Mouse (Mus musculus) layer of hippocampus, adult 8-10 months (tissue): ENCODE results near the gene Alpk3. TPM values are rescaled to one million over a fixed set of nuclear protein-coding genes. Genes with fewer than 3 reads are reported as not detected.
A peak's percentile ranks its signal among the peaks of the same experiment; 100 is the strongest.
"Not testable (repeated sequence)": the region's sequence is repeated elsewhere in the genome, so short reads cannot be mapped to it uniquely, and the experiment has no call there.

Experiments used
- DNase-seq, 2 experiments: peaks; one replicate each; pipeline ENCODE4 v3.0.0; 2022; ENCODE audit warnings: low spot score in 2 of 2
- total RNA-seq, 4 experiments: library from RNA; stranded (reverse); gene quantifications; 2 replicates each; pipeline ENCODE4 v1.2.4; 2022

The Alpk3 gene
- total RNA-seq, 4 experiments from 2014 or later = 0.25 to 0.52 (median 0.36) TPM

- no peak for DNase-seq
Observed at GRCm38 (mm10) chr7:81131864-81132263, 74.5 kb downstream of the Alpk3 start.

GRCm38 (mm10) chr7:81132851-81133279, 75.5 kb downstream of the Alpk3 start:
- no peak for DNase-seq

GRCm38 (mm10) chr7:81133416-81133815, 76.0 kb downstream of the Alpk3 start:
- DNase-seq = no peak

GRCm38 (mm10) chr7:81133941-81134340, 76.5 kb downstream of the Alpk3 start:
- DNase-seq = no peak

- peak; percentile 56 to 68 for DNase-seq
Observed at GRCm38 (mm10) chr7:81134614-81135067, 77.2 kb downstream of the Alpk3 start.

GRCm38 (mm10) chr7:81137292-81137691, 79.9 kb downstream of the Alpk3 start:
- no peak for DNase-seq

- no peak for DNase-seq
Observed at GRCm38 (mm10) chr7:81139100-81139499, 81.7 kb downstream of the Alpk3 start.

GRCm38 (mm10) chr7:81139671-81140404, 82.4 kb downstream of the Alpk3 start:
- DNase-seq = no peak

GRCm38 (mm10) chr7:81141541-81141940, 84.1 kb downstream of the Alpk3 start:
- no peak for DNase-seq

GRCm38 (mm10) chr7:81143056-81143455, 85.7 kb downstream of the Alpk3 start:
- DNase-seq = not testable (repeated sequence)

GRCm38 (mm10) chr7:81149759-81150158, 92.4 kb downstream of the Alpk3 start:
- no peak for DNase-seq

GRCm38 (mm10) chr7:81151216-81151615, 93.8 kb downstream of the Alpk3 start:
- DNase-seq = no peak

GRCm38 (mm10) chr7:81152306-81152705, 94.9 kb downstream of the Alpk3 start:
- no peak for DNase-seq

- DNase-seq = no peak
Observed at GRCm38 (mm10) chr7:81152826-81153225, 95.4 kb downstream of the Alpk3 start.

GRCm38 (mm10) chr7:81153327-81153726, 95.9 kb downstream of the Alpk3 start:
- no peak for DNase-seq

GRCm38 (mm10) chr7:81154244-81154643, 96.8 kb downstream of the Alpk3 start:
- not testable (repeated sequence) for DNase-seq

- DNase-seq = peak in 1 of 2 experiments; percentile 48
Observed at GRCm38 (mm10) chr7:81154960-81155359, 97.6 kb downstream of the Alpk3 start.

Other genes starting within 250 kb of the Alpk3 start
- gene Iqgap1, start 231.6 kb upstream of the Alpk3 start, total RNA-seq = 10 to 100 TPM; 26.3 to 29.4 (median 26.8) TPM
- 10 to 100 TPM; 11.8 to 15.0 (median 13.5) TPM for gene Zscan2, start 196.7 kb upstream of the Alpk3 start, total RNA-seq
- 10 to 100 TPM; 26.9 to 36.3 (median 30.5) TPM for gene Wdr73, start 156.3 kb upstream of the Alpk3 start, total RNA-seq
- 10 to 100 TPM in 1 of 4 experiments, 1 to 10 TPM in 3; 8.3 to 12.2 (median 9.2) TPM for gene Nmb, start 152.5 kb upstream of the Alpk3 start, total RNA-seq
- gene Sec11a, start 109.8 kb upstream of the Alpk3 start, total RNA-seq = 10 to 100 TPM; 50.9 to 60.0 (median 55.3) TPM
- 10 to 100 TPM; 21.5 to 30.6 (median 26.4) TPM for gene Zfp592, start 63.9 kb upstream of the Alpk3 start, total RNA-seq
- not detected for gene Slc28a1, start 57.2 kb downstream of the Alpk3 start, total RNA-seq
- 10 to 100 TPM; 10.1 to 13.0 (median 11.6) TPM for gene Pde8a, start 156.0 kb downstream of the Alpk3 start, total RNA-seq